Mouse (Mus musculus): Measurements from ENCODE around the gene Usp6nl. TPM values are rescaled to one million over a fixed set of nuclear protein-coding genes. Genes with fewer than 3 reads are reported as not detected.
A peak's percentile ranks its signal among the peaks of the same experiment; 100 is the strongest.

Gene Usp6nl
- polyA plus RNA-seq, 1 experiment from 2014 or later = 2.7 TPM

GRCm38 (mm10) chr2:6473829-6474228 is 151.4 kb downstream of the Usp6nl start:
- no peak overlapping the region for H3K9ac ChIP-seq (ENCODE audit: low read depth, low read length)
- no peaks in the 10 kb centered on the region; the same call in 1 of the 2 replicates for H3K4me1 ChIP-seq (ENCODE audit: control insufficient read depth, low read depth, low read length)
- no peaks in the 10 kb centered on the region for H3K27me3 ChIP-seq (ENCODE audit: control insufficient read depth, insufficient read depth, low read depth, low read length)
- H3K9me3 ChIP-seq (replicated peaks; ENCODE audit: control insufficient read depth, low read length) = no peaks in the 10 kb centered on the region
- no peak overlapping the region for H3K4me2 ChIP-seq (ENCODE audit: low read depth, low read length)
- 39% methylated on average over 5 of the region's 5 CpGs for WGBS (ENCODE audit: insufficient replicate concordance)
- H3K4me3 ChIP-seq (ENCODE audit: low read depth, low read length) = no peak overlapping the region
- ATAC-seq (ENCODE audit: low read depth) = no peak
- no peaks in the 10 kb centered on the region for H3K36me3 ChIP-seq (ENCODE audit: control insufficient read depth, insufficient read depth)
- H3K27ac ChIP-seq (ENCODE audit: low read length) = no peak overlapping the region

GRCm38 (mm10) chr2:6477884-6478283 is 155.4 kb downstream of the Usp6nl start:
- Histone ChIP-seq H3K4me2 (ENCODE audit: low read depth, low read length) (no peak overlapping the region), H3K4me1 (ENCODE audit: control insufficient read depth, low read depth, low read length) (no peaks in the 10 kb centered on the region), H3K9ac (ENCODE audit: low read depth, low read length) (no peak overlapping the region), H3K4me3 (ENCODE audit: low read depth, low read length) (no peak overlapping the region), H3K27ac (ENCODE audit: low read length) (no peak overlapping the region), H3K9me3 (replicated peaks; ENCODE audit: control insufficient read depth, low read length) (no peaks in the 10 kb centered on the region), H3K27me3 (ENCODE audit: control insufficient read depth, insufficient read depth, low read depth, low read length) (no peaks in the 10 kb centered on the region), H3K36me3 (ENCODE audit: control insufficient read depth, insufficient read depth) (no peaks in the 10 kb centered on the region)
- WGBS (ENCODE audit: insufficient replicate concordance) = 64% methylated on average over 4 of the region's 4 CpGs
- no peak for ATAC-seq (ENCODE audit: low read depth)

GRCm38 (mm10) chr2:6478361-6478965 is 156.0 kb downstream of the Usp6nl start:
- H3K4me1 ChIP-seq (ENCODE audit: control insufficient read depth, low read depth, low read length) = no peaks in the 10 kb centered on the region
- 20% methylated on average over 16 of the region's 16 CpGs for WGBS (ENCODE audit: insufficient replicate concordance)
- H3K27ac ChIP-seq (ENCODE audit: low read length) = no peak overlapping the region
- no peak; the same call in 1 of the 2 replicates for ATAC-seq (ENCODE audit: low read depth)
- H3K9me3 ChIP-seq (replicated peaks; ENCODE audit: control insufficient read depth, low read length) = no peaks in the 10 kb centered on the region
- no peak overlapping the region for H3K4me3 ChIP-seq (ENCODE audit: low read depth, low read length)
- H3K4me2 ChIP-seq (ENCODE audit: low read depth, low read length) = no peak overlapping the region
- H3K9ac ChIP-seq (ENCODE audit: low read depth, low read length) = no peak overlapping the region
- no peaks in the 10 kb centered on the region for H3K27me3 ChIP-seq (ENCODE audit: control insufficient read depth, insufficient read depth, low read depth, low read length)
- H3K36me3 ChIP-seq (ENCODE audit: control insufficient read depth, insufficient read depth) = no peaks in the 10 kb centered on the region

GRCm38 (mm10) chr2:6478966-6479391 is 156.5 kb downstream of the Usp6nl start:
- Histone ChIP-seq H3K27me3 (ENCODE audit: control insufficient read depth, insufficient read depth, low read depth, low read length) (no peaks in the 10 kb centered on the region), H3K36me3 (ENCODE audit: control insufficient read depth, insufficient read depth) (no peaks in the 10 kb centered on the region), H3K27ac (ENCODE audit: low read length) (no peak overlapping the region), H3K4me1 (ENCODE audit: control insufficient read depth, low read depth, low read length) (no peaks in the 10 kb centered on the region), H3K4me3 (ENCODE audit: low read depth, low read length) (no peak overlapping the region), H3K9me3 (replicated peaks; ENCODE audit: control insufficient read depth, low read length) (no peaks in the 10 kb centered on the region), H3K9ac (ENCODE audit: low read depth, low read length) (no peak overlapping the region), H3K4me2 (ENCODE audit: low read depth, low read length) (no peak overlapping the region)
- 30% methylated on average over 13 of the region's 13 CpGs for WGBS (ENCODE audit: insufficient replicate concordance)
- ATAC-seq (ENCODE audit: low read depth) = peak; percentile 48

- 60% methylated on average over 5 of the region's 5 CpGs for WGBS (ENCODE audit: insufficient replicate concordance)
- Histone ChIP-seq H3K27ac (ENCODE audit: low read length) (no peak overlapping the region), H3K36me3 (ENCODE audit: control insufficient read depth, insufficient read depth) (no peaks in the 10 kb centered on the region), H3K9me3 (replicated peaks; ENCODE audit: control insufficient read depth, low read length) (no peaks in the 10 kb centered on the region), H3K27me3 (ENCODE audit: control insufficient read depth, insufficient read depth, low read depth, low read length) (no peaks in the 10 kb centered on the region), H3K4me2 (ENCODE audit: low read depth, low read length) (no peak overlapping the region), H3K4me3 (ENCODE audit: low read depth, low read length) (no peak overlapping the region), H3K4me1 (ENCODE audit: control insufficient read depth, low read depth, low read length) (no peaks in the 10 kb centered on the region), H3K9ac (ENCODE audit: low read depth, low read length) (no peak overlapping the region)
- ATAC-seq (ENCODE audit: low read depth) = no peak
These were observed 157.2 kb downstream of the Usp6nl start for GRCm38 (mm10) chr2:6479620-6480019.

GRCm38 (mm10) chr2:6481966-6482365 is 159.5 kb downstream of the Usp6nl start:
- H3K4me1 ChIP-seq (ENCODE audit: control insufficient read depth, low read depth, low read length) = no peaks in the 10 kb centered on the region
- H3K27ac ChIP-seq (ENCODE audit: low read length) = no peak overlapping the region
- H3K4me3 ChIP-seq (ENCODE audit: low read depth, low read length) = no peak overlapping the region
- H3K4me2 ChIP-seq (ENCODE audit: low read depth, low read length) = no peak overlapping the region
- no peak for ATAC-seq (ENCODE audit: low read depth)
- H3K9ac ChIP-seq (ENCODE audit: low read depth, low read length) = no peak overlapping the region
- 79% methylated on average over 8 of the region's 8 CpGs for WGBS (ENCODE audit: insufficient replicate concordance)
- no peaks in the 10 kb centered on the region for H3K36me3 ChIP-seq (ENCODE audit: control insufficient read depth, insufficient read depth)
- H3K9me3 ChIP-seq (replicated peaks; ENCODE audit: control insufficient read depth, low read length) = no peaks in the 10 kb centered on the region
- H3K27me3 ChIP-seq (ENCODE audit: control insufficient read depth, insufficient read depth, low read depth, low read length) = no peaks in the 10 kb centered on the region

- ATAC-seq (ENCODE audit: low read depth) = no peak
- 56% methylated on average over 3 of the region's 3 CpGs for WGBS (ENCODE audit: insufficient replicate concordance)
- H3K36me3 ChIP-seq (ENCODE audit: control insufficient read depth, insufficient read depth) = no peaks in the 10 kb centered on the region
- no peak overlapping the region for H3K4me3 ChIP-seq (ENCODE audit: low read depth, low read length)
- H3K27ac ChIP-seq (ENCODE audit: low read length) = no peak overlapping the region
- H3K4me2 ChIP-seq (ENCODE audit: low read depth, low read length) = no peak overlapping the region
- H3K9ac ChIP-seq (ENCODE audit: low read depth, low read length) = no peak overlapping the region
- no peaks in the 10 kb centered on the region for H3K27me3 ChIP-seq (ENCODE audit: control insufficient read depth, insufficient read depth, low read depth, low read length)
- H3K4me1 ChIP-seq (ENCODE audit: control insufficient read depth, low read depth, low read length) = no peaks in the 10 kb centered on the region
- no peaks in the 10 kb centered on the region for H3K9me3 ChIP-seq (replicated peaks; ENCODE audit: control insufficient read depth, low read length)
These were observed 159.9 kb downstream of the Usp6nl start for GRCm38 (mm10) chr2:6482411-6482810.

- H3K36me3 ChIP-seq (ENCODE audit: control insufficient read depth, insufficient read depth) = no peaks in the 10 kb centered on the region
- H3K4me1 ChIP-seq (ENCODE audit: control insufficient read depth, low read depth, low read length) = no peaks in the 10 kb centered on the region
- H3K4me2 ChIP-seq (ENCODE audit: low read depth, low read length) = no peak overlapping the region
- H3K9ac ChIP-seq (ENCODE audit: low read depth, low read length) = no peak overlapping the region
- H3K4me3 ChIP-seq (ENCODE audit: low read depth, low read length) = no peak overlapping the region
- no peaks in the 10 kb centered on the region for H3K9me3 ChIP-seq (replicated peaks; ENCODE audit: control insufficient read depth, low read length)
- no peak overlapping the region for H3K27ac ChIP-seq (ENCODE audit: low read length)
- WGBS (ENCODE audit: insufficient replicate concordance) = 40% methylated on average over 8 of the region's 8 CpGs
- no peak for ATAC-seq (ENCODE audit: low read depth)
- H3K27me3 ChIP-seq (ENCODE audit: control insufficient read depth, insufficient read depth, low read depth, low read length) = no peaks in the 10 kb centered on the region
These were observed 160.9 kb downstream of the Usp6nl start for GRCm38 (mm10) chr2:6483081-6483992.

GRCm38 (mm10) chr2:6484179-6484578 is 161.7 kb downstream of the Usp6nl start:
- no peak overlapping the region for H3K9ac ChIP-seq (ENCODE audit: low read depth, low read length)
- no peak for ATAC-seq (ENCODE audit: low read depth)
- H3K27me3 ChIP-seq (ENCODE audit: control insufficient read depth, insufficient read depth, low read depth, low read length) = no peaks in the 10 kb centered on the region
- H3K4me1 ChIP-seq (ENCODE audit: control insufficient read depth, low read depth, low read length) = no peaks in the 10 kb centered on the region
- H3K4me3 ChIP-seq (ENCODE audit: low read depth, low read length) = no peak overlapping the region
- no peaks in the 10 kb centered on the region for H3K36me3 ChIP-seq (ENCODE audit: control insufficient read depth, insufficient read depth)
- no peak overlapping the region for H3K4me2 ChIP-seq (ENCODE audit: low read depth, low read length)
- H3K9me3 ChIP-seq (replicated peaks; ENCODE audit: control insufficient read depth, low read length) = no peaks in the 10 kb centered on the region
- 61% methylated on average over 3 of the region's 3 CpGs for WGBS (ENCODE audit: insufficient replicate concordance)
- no peak overlapping the region for H3K27ac ChIP-seq (ENCODE audit: low read length)

All from liver, embryonic 16.5 days (tissue).